Mouse (Mus musculus) bone marrow macrophage, adult 2 months (primary cell): ENCODE measurements around the gene Dyrk4.

Source experiments
- CTCF ChIP-seq: IDR thresholded peaks from 2 replicates; pipeline ENCODE4 v1.5.1; 2012; ENCODE audit warnings: low read depth, mild to moderate bottlenecking, low read length, moderate library complexity
- POLR2A ChIP-seq: IDR thresholded peaks from 2 replicates; pipeline ENCODE4 v1.6.1; 2012; ENCODE audit warnings: mild to moderate bottlenecking, low read depth, low read length, borderline replicate concordance

DNA sequence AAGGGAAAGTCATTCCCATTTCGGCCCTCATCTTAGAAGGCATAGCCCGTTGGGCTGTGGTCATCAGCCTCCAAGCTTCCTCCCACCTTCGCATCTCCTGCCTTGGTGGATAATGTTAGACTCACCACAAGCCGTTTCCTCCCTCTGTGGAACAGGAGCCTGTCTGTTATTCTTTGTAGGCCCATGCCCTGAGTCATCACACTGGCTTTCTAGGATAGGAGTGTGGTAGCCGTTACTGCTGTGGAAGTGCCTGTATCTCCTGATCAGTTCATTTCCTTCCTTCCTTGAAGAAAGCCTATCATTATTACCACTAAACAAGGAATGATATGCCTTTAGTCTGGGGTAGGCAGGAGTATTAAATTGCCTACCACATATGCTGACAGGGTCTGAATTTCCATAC lies 41.1 kb upstream of the Dyrk4 start:
- TF ChIP-seq CTCF (no peak), POLR2A (no peak)
